Mouse (Mus musculus) hindlimb bud, embryonic 11.5 days (tissue): Measurements from ENCODE around the gene Arhgef25.
"Not testable (repeated sequence)": the region's sequence is repeated elsewhere in the genome, so short reads cannot be mapped to it uniquely, and the experiment has no call there.

ENCODE experiments used
- DNase-seq: peaks from one replicate; pipeline ENCODE4 v3.0.0-alpha.2; 2012; ENCODE audit warnings: low read depth, low spot score; ENCODE audit errors: extremely low spot score

Arhgef25 gene

DNA sequence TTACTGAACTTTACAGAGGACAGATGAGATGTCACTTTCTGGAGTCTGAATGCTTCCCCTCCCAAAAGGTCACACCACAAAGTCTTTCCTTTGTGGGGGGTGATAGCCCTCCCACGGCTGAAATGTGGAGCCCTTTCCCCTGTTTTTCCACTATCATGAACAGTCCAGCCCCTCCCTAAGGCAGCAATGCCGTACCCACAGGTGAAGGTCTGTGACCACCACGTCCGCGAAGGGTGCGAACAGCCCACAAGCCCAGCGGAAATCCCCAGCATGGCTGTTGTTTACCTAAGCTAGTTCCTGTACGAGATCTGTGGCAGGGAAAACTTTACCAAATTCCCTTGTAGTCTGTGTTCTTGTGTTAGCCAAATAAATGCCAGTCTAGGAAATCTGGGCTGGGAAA lies 48.4 kb downstream of the Arhgef25 start:
- no peak for DNase-seq

DNA sequence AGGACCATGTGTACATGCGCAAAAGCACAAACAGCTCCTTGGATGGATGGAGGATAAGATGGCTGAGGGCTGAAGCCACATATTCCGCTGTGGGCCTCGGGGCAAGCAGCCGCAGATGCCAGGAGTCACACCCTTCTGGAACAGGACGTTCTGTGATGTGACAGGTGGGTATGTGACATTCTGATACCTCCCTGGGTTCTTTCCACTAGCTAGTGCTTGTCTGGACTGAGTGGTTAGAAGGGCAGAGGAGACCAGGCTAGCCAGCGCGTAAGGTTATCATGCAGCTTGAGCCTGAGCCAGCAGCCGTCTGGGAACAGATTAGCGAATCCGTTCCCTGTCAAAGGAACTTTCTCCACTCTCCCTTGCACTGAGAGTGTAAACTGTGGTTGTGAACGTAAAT lies 48.9 kb downstream of the Arhgef25 start:
- no peak for DNase-seq

DNA sequence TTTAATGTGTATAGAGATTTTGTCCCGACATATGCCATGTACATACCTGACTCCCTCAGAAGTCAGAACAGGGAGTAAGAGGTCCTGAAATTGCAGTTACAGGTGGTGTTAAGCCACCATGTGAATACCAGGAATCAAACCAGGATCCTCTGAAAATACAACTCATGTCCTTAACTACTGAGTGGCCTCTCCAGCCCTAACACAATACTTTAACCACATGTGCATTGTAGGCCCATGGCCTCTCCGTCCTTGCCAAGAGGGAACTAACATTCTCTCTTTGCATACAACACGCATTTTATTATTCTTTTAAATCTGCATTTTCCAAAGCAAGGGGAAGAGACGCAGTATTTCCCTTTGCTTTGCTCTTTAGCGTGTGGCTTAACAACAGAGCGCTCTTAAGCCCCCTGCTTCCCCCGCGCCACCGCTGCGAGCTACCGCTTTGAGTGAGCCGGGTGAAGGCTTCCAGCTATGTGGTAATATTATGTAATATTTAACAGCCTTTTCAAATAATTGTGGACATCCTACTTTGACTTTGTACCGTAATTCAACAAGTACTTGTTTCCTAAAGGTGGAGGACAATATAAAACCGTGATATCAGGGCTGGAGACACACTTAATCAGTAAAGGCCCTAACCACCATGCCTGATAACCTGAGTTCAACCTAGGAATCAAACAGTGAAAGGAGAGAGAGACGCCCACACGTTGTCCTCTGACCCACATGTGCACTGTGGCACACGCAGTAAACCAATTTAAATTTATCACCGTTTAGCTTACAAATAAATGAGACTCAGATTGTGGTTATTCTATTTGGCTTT lies 51.3 kb downstream of the Arhgef25 start:
- no peak for DNase-seq

DNA sequence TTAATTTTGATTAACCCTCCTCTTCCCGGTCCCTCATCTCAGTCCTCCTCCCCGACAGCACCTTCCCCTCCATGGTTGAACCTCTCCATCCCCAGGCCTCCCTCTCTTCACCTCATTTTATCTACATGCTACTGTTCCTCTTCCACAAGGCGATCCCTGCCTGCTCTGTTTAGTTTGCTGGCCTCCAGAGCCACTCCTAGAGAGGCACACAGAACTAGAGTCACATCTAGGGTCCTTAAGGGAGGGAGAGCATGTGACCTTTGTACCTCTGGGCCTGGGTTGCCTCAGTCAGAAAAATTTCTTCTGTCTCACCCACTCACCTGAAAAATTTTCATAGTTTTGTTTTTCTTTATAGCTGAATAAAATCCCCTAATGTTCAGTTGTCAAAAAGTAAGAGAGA lies 52.0 kb downstream of the Arhgef25 start:
- DNase-seq = no peak

DNA sequence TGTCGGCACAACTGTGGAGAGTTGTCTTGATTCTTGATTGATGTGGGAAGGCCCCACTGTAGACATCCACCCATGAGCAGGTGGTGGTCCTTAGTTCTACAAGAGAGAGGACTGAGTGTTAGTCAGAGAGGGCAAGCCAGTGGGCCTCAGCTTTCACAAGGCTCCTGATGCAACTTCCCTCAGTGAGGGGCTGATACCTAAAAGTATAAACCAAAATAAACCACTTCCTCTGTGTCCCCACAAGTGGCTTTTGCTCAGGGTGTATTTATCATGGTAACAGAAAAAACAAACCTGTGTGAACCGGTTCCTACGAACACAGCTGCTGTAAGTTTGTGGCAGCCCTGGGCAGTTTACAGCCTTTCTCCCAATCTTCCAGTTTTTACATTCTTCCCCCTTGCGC lies 53.4 kb downstream of the Arhgef25 start:
- DNase-seq = no peak

DNA sequence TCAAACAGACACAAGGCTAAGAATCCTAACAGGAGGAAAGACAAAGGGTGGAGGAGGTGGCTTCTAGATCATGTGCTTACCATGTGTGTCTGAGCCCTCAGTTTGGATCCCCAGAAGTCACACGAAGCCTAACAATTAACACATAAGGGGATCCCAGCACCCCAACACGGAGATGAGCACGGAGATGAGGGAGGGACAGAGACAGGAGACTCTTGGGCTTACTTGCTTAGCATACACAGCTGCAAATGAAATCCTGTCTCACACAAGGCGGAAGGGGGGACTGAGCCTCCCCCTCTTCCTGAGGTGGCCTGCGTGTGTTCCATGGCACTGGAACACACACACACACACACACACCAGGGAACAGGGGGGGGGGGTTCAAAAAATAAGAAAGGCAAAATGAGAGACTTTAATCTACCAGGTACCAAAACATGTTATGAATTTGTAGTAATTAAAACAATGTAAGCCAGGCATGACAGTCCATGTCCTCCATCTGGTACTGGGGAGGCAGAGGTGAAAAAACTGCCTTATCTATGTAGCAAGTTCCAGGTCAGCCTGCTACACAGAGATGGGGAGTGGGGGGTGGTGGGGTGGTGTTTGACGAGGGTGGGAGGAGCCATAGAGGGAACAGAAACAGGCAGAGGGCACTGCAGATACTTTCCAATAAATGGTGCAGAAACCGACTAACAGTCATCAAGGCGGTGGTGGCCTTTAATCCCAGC lies 54.6 kb downstream of the Arhgef25 start:
- DNase-seq = no peak

DNA sequence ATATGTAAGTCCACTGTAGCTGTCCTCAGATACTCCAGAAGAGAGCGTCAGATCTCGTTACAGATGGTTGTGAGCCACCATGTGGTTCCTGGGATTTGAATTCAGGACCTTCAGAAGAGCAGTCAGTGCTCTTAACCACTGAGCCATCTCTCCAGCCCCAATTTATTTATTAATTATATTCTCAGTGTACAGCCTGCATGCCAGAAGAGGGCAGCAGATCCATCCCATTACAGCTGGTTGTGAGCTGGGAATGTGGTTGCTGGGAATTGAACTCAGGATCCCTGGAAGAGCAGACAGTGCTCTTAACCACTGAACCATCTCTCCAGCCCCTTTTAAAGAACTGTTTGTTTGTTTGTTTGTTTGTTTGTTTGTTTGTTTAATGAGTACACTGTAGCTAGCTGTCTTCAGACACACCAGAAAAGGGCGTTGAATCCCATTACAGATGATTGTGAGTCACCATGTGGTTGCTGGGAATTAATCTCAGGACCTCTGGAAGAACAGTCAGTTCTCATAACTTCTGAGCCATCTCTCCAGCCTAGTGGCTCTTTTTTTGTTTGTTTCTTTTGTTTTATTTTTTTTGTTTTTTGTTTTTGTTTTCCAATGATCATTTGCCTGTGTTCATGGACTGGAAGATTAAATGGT lies 55.4 kb downstream of the Arhgef25 start:
- DNase-seq = not testable (repeated sequence)
